Mouse (Mus musculus) olfactory bulb, adult 2 months (tissue): ENCODE results near the gene Zcchc17.

ENCODE experiments used
- CTCF ChIP-seq: fragments of 200-500 bp; IDR thresholded peaks from 2 replicates; pipeline ENCODE4 v1.5.1; 2012; ENCODE audit warnings: low read depth, mild to moderate bottlenecking, low read length, moderate library complexity; ENCODE audit not compliant: insufficient read depth
- POLR2A ChIP-seq: fragments of 200-500 bp; IDR thresholded peaks from 2 replicates; pipeline ENCODE4 v1.6.1; 2012; ENCODE audit warnings: mild to moderate bottlenecking, low read depth, low read length, moderate library complexity; ENCODE audit not compliant: insufficient read depth

DNA sequence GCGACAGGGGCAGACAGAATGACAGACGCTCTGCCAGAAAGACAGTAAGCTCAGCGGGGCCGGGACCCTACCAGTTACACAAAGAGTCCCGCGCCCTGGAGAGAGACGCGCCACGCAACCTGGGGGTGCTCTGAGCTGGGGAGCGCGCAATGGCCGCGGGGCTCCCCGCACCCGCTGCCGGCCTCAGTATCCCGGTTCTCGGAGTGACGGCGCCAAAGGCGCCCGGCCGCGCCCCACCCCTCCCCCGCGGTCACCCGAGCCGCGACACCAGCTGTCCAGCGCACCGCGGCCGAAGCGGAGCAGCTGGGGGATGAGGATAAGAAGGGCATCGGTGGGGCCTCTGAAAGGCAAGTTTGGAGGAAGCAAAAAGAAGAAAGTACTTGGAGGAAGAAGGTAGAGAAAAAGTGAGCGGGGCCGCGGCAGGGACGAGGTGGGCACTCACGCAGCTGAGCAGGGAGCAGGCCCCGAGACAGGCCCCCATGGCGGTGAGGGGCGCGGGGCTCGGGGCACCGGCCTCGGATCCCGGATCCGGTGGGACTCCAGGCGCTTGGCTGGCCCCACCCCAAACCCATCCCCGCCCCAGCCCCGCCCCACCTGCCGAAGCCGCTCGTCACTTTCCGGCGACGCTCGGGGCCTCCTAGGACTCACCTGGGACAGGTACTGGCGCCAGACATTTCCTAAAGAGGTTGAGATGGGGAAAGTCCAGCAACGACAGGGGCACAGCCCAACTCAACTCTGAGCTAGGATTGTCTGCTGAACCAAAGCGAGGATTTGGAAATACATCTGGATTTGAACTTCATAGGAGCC, 84.5 kb downstream of the Zcchc17 start:
- no peak for TF ChIP-seq CTCF
- TF ChIP-seq POLR2A, result no peak
